Mouse (Mus musculus) natural killer cell, adult 2 months (primary cell): ENCODE results near the gene Sfxn1.

Source experiments
- DNase-seq, 2 experiments: peaks; one replicate each; pipeline ENCODE4 v3.0.0; 2022; ENCODE audit warnings: low spot score in 2 of 2

Gene Sfxn1

GRCm38 (mm10) chr13:54077470-54078174, 6.0 kb downstream of the Sfxn1 start:
- DNase-seq: no peak

GRCm38 (mm10) chr13:54079782-54080759, 8.4 kb downstream of the Sfxn1 start:
- DNase-seq: no peak

DNA sequence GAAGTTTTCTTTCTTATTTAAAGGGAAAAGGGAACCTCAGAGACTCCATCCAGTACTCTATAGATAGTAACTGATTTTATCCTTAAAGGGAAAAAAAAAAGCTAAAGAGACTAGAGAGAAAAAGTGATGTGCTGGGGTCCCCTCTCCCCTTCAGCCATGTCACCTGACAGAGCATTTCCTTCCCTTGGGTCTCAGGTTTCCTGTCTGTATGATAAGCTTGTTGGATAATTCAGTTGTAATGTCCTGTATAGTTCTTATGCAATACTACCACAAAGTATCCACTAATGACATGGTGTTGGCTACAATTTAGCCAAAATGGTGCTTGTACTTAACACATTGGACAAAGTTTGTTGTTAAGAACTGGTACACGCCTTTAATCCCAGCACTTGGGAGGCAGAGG, 9.1 kb downstream of the Sfxn1 start:
- DNase-seq: no peak

- no peak for DNase-seq
Measured at GRCm38 (mm10) chr13:54082946-54083345, 11.3 kb downstream of the Sfxn1 start.

- no peak for DNase-seq
Measured at GRCm38 (mm10) chr13:54084178-54084577, 12.5 kb downstream of the Sfxn1 start.

GRCm38 (mm10) chr13:54084826-54085225, 13.2 kb downstream of the Sfxn1 start:
- DNase-seq: no peak

DNA sequence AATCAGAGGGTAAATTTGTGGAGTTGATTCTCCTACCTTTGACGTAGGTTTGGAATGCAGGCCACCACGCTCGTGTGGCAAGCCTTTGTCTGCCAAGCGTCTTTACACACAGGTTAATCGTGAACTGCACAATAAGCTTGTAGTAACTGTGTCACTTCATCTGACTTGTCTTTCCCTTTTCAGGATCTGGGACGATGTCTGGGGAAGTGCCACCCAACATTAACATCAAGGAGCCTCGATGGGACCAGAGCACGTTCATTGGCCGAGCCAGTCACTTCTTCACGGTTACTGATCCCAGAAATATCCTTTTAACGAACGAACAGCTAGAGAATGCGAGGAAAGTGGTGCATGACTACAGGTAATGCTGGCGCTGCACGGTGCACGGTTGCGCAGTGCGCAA, 13.6 kb downstream of the Sfxn1 start:
- DNase-seq: no peak

DNA sequence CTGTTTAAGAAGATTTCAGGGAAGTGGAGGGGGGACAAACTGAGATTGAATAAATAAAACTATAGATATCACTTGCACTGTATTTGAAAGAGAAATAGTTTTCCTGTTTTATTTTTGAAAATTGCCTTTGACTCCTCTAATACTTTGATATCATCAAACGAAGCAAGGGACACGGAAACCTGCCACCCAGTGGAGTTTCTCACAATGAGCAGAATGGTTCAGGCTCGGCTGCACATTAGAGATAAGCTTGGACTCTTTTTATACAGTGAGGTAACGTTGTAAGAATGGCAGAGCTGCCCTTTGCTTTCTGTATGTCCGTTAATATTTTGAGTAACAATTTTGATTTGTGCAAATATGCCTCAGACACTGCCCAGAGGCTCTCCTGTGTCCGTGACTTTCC, 20.1 kb downstream of the Sfxn1 start:
- no peak for DNase-seq

DNA sequence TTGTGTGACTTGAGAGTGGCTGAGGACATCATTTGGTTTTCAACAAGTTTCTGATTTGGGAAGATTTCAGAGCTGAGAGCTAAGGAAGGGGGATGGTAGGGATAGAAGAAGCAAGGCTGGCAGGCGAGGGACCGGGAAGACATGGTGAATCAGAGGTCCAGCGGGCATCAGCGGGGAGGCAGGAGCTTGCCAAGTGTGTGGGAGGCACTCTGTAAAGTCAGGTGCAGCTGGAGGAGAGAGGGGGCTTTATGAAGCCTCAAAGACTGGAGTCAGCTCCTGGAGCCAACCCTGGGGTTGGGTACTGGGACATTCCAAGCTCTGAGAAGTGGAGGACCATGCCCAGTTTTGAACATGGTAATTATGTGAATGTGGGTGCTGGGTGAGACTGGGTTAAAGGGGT, 22.7 kb downstream of the Sfxn1 start:
- no peak for DNase-seq

DNA sequence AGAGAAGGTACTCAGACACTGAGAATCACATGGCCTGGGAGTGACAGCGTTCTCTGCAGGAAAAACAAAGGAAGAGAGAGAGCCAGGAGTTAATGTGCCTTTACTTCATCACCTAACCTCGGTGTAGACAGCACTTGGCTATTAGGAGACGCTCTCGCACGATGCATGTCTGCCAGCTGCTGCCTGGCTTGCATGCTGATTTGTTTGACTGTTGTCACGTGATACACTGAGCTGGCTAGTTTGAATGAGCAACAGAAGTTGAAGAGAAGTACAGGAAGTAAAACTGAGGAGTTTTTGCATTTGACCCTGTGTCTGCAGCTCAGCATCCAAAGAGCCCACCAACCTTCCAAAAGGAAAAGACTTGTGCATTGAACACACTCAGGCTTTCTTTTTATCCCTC, 23.3 kb downstream of the Sfxn1 start:
- DNase-seq: no peak

DNA sequence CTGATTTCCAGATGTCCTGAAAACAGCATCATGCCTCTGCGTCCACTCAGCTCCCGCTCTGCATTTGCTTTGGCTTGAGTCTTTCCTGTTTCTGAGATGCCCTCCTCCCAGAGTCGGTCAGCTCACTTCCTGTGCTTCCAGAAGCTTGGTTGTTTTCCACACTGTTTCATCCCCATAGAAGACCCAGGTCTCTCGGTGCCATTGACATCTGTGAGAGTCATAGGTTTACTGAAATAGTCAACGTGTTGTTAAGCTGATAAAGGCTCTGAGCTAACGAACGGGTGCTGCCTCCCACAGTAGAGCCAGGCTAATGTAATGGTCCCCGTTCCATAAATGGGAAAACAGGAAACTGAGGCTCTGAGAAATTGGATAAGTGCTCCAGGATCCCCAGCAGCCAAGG, 24.1 kb downstream of the Sfxn1 start:
- no peak for DNase-seq

- DNase-seq: no peak
Measured at GRCm38 (mm10) chr13:54097227-54097626, 25.6 kb downstream of the Sfxn1 start.

DNA sequence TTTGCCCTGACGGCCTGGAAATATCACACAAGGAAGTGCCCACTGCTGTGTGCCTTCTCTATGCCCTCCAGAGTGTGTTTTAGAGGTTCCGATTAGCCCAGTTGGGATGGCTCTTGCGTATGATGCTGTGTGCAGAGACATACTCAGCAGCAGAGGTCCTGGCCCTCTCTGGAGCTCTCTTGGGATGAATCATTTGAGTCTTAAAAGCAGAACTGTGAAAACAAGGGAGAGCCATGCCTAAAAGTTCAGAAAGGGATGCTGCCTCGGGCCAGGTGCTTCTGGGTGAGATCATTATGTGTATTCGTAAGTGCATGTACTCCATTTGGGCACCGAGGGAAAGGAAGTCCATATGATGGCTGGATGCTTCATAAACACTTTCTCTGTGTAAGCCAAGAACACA, 26.1 kb downstream of the Sfxn1 start:
- no peak for DNase-seq

DNA sequence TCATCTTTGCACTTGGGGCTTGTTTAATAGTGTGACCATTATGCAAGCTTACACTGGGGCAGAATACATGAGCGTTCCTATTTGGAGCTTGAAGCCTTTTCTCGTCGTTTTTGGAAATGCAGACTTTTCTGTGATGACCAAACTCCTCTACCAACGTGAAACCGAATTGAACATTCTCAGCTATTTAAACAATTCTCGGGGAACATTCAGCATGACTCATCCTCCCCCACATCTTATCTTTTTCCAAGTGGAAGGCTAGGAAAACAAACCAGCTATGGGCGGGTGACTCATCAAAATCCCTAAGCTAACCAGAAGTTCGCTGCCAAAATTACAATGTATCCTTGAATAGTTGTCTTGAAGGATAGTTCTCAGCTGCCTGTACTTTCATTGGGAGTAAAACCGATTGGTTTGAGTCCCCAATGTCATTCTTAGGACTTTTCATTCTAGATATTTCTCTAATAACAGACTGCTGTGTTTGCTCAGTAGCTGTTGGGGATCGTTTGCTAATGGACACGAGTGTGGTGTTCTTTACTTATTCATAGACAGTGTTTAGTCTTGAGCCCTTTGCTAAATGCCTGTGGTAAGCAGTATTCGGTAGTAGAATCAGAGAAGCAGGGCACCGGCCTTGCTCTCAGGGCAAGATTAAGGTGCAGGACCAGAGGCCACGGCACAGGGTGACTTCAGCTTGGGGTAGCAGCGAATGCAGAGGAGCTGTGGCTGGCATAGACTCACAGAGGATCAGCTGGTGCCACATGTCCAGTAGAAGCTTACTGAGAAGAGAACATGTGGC, 29.6 kb downstream of the Sfxn1 start:
- DNase-seq: no peak

DNA sequence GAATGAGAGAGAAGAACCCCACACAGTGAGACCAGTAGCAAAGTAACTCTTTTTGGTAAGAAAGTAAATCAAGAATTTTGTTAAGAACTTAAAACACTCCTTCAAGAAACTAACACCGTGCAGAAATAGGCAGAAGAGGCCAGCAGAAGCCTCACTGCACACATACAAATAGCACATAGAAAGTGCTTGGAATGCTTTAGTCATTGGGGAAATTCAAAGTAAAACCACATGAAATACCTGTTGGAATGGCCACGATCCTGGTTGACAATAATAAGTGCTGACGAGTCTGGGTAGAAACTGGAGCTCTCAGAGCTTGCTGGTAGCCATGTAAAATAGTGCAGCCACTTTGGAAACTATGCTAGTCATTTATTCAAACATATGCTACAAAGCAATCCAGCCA, 30.4 kb downstream of the Sfxn1 start:
- DNase-seq: no peak

DNA sequence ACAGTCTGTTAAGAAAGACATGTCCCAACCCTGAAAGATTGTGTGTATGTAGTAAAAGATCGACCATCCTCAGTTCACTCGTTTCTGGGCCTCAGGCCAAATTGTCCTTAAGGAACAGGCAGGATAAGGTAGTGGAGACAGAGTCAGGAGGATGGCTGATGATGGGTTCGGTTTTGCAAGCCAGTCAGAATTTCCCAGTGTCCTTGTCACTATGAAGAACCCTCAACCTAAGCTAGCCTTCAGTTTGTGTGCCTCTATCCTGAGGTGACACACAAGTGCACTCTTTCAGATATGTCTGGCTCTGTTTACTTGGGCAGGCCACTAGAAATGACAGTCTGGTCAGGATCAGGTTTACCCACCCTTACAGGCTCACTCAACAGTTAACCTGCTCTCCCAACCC, 31.6 kb downstream of the Sfxn1 start:
- DNase-seq: no peak

- no peak for DNase-seq
Measured at GRCm38 (mm10) chr13:54103866-54104265, 32.2 kb downstream of the Sfxn1 start.

DNA sequence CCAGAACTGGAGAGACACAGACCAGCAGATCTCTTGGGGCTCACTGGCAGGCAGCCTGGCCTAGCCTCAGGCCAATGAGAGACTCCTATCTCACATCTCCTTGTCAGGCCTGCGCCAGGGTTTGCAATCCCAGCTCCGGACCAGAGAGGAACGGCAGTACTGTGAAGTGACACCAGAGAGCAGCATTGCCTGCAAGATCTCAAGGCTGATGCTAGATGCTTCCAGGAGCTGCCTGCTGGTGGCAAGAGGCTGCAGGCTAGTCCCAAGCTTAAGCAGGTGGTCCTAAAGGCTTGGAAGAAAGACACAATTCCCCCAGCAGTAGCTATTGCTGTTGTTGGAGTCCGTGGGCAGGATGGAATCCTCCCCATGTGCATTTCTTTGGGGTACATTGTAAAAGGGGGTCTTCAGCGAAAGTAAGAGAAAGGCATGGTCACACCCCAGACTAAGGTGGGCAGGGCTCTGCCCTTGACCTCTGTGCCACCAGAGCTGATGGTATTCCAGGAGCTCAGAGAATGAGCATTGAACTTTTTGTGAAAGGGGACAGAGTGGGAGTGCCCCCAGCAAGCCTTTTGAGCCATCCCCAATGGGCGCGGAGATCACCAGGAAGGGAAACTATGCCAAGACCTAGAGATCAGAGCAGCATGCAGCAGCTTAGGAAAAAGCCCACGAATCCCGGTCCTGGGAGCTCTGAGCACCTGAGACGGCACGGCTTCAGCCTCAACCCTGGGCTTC, 42.3 kb downstream of the Sfxn1 start:
- peak; percentile 21 to 51 for DNase-seq

DNA sequence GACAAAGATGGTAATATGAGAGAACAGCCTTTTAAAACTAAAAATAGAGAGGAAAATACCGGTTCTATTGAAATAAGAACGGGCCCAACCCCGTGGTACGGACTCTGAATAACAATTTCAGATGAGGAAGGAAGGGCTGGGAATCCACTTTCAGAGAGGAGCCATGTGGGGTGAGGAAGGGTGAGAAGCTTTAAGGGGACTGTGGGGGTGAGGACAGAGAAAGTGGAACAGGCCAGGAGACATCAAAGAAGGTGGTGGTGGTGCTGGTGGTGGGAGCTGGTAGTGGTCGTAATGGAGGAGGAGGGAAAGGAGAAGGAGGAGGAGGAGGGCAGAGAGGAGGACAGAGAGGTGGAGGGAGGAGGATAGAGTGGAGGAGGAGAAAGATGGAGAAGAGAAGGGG, 43.3 kb downstream of the Sfxn1 start:
- DNase-seq: no peak

GRCm38 (mm10) chr13:54115779-54116178, 44.1 kb downstream of the Sfxn1 start:
- no peak for DNase-seq

- DNase-seq: no peak
Measured at GRCm38 (mm10) chr13:54118355-54118754, 46.7 kb downstream of the Sfxn1 start.
